Mouse (Mus musculus): ENCODE results near the gene Gm21969. TPM values are rescaled to one million over a fixed set of nuclear protein-coding genes. Genes with fewer than 3 reads are reported as not detected.

Gm21969 gene
- polyA plus RNA-seq, 1 experiment = 0.03 TPM

DNA sequence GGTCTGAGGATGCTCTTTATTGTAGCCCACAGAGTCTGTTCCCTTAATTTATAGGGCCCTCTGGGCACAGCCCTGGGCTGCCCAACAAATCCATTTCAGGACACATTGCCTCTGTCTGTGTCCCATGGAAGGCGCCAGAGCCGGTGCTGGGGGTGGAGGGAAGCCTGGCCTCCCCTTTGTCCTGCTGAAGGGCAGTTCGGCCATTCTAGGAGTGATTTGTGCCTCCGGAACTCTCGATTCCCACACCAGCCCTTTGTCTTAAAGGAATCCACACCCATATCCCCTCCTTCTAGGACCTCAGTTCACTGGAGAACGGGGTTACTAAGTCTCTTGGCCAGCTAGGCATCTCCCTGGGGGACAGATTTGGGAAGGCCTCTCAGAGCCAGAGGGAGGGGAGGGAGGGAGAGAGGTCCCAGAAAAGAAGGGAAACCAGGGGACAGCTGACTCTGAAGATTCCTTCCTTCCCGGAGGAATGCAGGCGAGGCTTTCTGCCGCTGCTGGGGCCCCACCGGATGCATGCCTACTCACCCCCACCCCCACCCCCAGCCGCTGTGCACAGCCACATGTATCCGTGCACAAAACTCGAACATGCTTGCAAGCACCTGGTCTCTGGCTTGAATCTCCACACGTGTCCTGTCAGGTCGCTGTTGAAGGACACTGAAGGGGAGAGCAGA is 22.2 kb upstream of the Gm21969 start:
- TF ChIP-seq GATA1 (IDR thresholded peaks at IDR 0.05; ENCODE audit: low read length) = no peak

DNA sequence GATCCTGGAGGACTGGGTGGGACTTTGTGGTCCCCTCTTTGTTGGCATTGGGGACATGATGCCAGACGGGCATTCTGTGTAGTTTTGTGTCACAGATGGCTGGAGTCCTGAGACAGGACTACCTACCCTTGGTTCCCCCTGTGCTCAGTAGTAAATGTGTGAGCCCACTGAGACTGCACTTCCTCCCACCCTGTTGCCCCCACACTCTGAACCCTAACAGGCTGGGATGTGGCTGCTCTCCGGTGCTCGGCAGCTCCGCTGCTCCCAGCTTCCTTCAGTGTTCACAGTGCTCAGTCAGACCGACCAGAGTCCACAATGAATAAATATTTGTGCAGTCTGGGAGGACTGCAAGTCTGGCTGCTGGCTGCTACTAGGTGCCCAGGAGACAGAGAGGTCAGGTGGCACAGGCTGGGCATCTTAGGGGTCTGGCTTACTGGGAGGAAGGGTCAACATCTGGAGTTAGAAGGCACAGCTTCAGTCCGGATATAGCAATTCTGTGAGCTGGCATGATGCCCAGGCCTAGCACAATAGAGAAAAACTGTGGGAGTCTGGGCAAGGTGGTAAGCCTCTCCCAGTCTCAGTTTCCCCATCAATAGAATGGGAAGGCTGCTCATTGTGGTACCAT is 21.4 kb upstream of the Gm21969 start:
- TF ChIP-seq GATA1 (IDR thresholded peaks at IDR 0.05; ENCODE audit: low read length) = no peak

DNA sequence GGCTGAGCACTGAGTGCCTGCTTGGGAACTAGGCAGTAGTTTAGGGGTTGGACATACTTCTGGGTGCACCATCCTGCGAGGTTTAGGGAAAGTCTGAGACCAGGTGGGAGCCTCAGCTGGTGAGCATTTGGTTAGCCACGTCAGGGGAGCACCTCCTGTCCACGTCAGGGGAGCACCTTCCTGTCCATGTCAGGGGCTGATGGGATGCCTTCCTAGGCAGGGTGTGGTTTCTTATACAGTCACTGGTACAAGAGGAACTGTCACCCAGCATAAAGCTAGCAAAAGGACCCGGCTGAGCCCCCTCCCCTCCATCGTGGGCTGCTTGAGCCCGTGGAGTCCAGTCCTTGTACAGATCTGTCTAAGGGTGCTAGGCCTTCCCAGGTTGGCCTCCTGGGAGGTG is 20.6 kb upstream of the Gm21969 start:
- no peak for TF ChIP-seq GATA1 (IDR thresholded peaks at IDR 0.05; ENCODE audit: low read length)

DNA sequence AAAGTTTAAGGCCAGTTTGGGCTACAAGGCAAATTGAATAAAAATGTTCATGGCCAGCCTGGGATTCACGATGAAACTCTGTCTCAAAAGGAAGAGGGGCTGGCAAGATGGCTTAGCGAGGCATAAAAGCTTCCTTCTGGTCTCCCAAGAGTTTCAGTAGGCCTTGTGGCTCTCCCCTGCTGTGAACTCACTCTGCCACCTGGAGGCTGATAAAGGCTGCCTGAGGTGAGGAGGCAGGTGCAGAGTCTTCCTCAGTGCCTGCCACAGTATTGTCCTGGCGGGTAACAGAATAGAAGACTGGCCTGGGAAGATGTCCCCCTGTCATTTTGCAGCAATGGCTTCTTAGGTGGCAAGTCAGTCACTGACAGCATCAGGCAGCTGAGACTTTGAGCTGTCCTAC is 20.1 kb upstream of the Gm21969 start:
- TF ChIP-seq GATA1 (IDR thresholded peaks at IDR 0.05; ENCODE audit: low read length) = no peak

DNA sequence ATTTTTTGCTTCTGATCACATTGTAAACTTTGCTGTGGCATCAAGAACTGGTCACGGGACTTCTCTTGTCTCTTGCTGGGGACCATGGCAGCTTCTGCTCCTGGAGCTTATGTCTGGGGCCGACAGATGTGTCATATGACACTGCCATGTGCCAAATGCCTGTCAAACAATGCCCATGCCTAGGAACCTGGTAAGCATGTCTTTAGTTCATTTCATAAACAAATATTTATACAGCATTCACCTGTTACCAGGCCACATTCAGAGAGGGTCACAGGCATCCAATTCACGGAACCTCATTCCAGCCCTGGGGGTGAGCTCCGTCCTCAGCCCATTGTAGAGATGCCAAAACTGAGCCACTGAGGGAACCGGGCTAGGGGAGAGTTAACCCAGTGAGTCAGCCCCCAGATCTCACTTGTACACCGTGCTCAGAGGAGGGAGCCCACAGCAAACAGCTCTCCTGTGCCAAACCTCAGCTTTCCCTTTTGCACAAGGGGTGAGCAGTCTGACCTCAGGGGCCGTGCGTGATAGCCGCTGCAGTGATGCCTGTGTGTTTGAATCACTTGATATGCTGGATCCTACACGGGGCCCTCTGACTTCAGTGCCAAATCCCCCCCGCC is 19.2 kb upstream of the Gm21969 start:
- no peak for TF ChIP-seq GATA1 (IDR thresholded peaks at IDR 0.05; ENCODE audit: low read length)

DNA sequence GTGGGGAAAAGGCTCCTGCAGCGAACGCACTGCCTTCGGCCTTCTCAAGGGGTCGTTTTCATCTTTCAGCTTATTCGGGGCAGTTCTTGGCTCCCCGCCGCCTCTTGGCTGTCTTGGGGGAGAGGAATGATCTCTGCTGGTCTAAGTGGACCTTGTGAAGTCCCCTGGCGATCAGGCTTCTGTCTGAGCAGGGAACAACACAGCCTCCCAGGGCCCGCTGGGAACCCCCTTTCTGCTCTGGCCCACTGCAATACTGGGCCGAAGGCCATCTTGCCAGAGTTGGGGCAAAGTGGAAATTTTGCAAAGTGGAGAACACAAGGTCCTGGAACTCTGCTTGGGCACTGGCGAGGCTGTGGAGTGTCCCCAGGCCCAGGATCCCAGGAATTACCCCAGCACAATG is 18.3 kb upstream of the Gm21969 start:
- no peak for TF ChIP-seq GATA1 (IDR thresholded peaks at IDR 0.05; ENCODE audit: low read length)

DNA sequence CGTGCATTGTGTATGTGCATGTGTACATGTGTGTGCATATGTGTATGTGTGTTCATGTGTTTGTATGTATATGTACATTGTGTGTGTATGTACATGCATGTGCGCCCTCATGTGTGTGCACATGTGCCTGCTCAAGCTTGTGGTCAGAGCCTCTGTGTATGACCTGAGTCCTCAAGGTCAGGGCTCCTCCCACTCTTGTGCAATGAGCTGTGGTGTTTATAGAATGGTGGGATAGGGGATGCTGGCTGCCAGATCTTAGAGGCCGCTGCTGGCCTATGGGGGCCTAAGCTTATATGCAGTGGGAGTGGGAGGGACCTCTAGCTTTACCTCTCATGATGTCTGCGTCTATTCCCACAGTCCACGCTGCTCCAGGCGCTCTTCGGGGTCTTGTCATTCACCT is 17.3 kb upstream of the Gm21969 start:
- no peak for TF ChIP-seq GATA1 (IDR thresholded peaks at IDR 0.05; ENCODE audit: low read length)

DNA sequence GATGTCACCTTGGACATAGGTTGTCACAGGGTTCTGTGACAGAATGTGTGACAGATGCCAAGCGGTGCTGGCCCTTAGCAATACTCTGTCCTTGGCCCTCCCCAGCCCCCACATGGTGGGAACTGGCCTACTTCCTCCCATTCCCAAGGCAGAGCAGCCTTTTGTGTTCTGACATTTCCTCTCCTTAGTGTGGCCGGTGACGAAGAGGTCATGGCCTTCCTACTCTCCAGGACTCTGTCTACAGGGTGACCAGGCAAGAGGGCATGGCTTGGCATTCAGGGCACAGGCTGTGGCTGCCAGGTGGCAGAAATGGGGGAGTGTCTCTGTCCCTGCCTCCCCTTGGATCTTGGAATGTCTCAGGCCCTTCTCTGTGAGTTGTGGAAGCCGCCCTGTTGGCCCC is 15.6 kb upstream of the Gm21969 start:
- no peak for TF ChIP-seq GATA1 (IDR thresholded peaks at IDR 0.05; ENCODE audit: low read length)

DNA sequence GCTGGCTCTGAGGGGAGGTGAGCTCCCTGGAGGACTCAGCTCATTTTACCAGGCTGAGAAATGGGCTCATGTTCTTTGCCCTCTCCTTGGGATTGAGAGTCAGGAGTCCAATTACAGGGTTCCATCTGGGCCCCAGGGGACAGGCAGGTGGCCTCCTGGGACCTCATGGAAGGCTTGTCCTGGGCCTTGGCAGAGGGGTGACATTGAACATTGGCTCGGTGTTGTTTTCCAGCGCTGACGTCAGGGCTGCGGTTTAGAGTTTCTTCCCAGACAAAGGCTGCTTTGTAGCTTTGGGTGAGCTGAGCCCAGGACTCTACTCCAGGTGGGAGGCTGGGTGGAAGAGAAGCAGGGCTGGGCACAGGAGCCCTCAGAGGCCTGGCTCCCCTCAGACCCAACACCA is 15.2 kb upstream of the Gm21969 start:
- TF ChIP-seq GATA1 (IDR thresholded peaks at IDR 0.05; ENCODE audit: low read length) = no peak

DNA sequence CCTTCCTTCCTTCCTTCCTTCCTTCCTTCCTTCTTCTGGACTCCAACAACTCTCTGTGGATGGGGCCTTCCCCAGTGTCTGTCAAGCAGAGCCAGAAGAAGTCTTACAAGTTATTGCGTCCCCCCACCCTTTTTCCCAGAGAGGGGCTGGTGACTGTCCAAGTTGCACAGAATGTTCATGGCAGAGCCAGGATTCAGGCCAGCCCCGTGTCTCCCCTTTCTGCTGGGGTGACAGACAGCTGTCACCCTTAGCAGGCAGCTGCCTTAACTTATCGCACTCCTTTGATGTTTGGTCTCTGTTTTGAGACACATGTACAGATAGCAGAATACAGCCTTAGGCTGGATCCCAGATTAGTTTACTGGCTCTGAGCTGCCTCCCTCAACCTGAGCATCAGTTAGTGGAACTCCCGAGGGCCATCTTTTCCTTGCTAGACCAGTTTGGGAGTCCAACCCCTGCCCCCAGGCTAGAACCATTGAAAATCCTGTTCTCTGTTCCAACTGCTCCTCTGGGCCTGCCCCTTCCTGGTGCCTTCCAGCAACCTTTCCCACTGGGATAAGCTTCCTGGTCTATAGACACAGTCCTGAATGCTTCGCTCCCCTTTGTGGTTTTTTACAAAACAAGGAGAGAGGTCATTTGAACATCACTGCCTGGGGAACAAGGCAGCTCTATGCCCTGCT is 13.5 kb upstream of the Gm21969 start:
- TF ChIP-seq GATA1 (IDR thresholded peaks at IDR 0.05; ENCODE audit: low read length) = no peak

DNA sequence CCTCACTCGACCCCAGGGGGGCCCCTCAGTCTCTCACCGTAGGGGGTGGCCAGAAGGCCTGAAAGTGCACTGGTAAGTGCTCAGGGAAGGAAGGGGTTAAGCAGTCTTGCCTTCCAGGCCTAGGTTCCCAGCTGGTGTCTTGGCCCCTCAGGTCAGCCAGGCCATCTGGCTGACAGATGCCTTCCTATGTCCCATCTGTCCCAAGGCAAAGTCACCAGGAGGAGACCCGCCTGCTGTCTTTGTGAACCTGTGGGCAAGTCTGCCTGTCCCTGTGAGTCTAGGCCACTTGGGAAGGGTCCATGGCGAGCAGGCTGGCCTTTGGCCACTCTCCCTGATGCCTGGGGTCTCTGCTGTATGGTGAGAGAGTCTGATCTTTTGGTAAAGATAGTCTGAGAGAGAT is 12.5 kb upstream of the Gm21969 start:
- no peak for TF ChIP-seq GATA1 (IDR thresholded peaks at IDR 0.05; ENCODE audit: low read length)

DNA sequence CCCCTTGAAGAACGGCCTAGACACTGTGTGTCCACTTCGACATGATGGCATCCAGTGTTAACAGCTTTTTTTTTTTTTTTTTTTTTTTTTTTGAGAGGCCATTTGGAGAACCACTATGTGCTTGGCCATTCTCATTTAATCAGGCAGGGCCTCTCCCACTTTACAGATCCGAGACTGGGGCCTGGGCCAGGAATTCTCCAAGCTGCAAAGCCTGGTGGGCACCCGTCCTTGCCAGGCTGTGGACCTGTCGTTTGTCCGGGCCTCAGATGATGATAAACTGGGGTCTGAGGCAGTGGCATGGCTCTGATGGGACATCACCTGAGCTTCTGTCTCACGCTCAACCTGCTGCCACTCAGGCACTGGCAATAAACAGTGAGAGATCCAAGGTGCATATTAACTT is 10.1 kb upstream of the Gm21969 start:
- TF ChIP-seq GATA1 (IDR thresholded peaks at IDR 0.05; ENCODE audit: low read length) = no peak

DNA sequence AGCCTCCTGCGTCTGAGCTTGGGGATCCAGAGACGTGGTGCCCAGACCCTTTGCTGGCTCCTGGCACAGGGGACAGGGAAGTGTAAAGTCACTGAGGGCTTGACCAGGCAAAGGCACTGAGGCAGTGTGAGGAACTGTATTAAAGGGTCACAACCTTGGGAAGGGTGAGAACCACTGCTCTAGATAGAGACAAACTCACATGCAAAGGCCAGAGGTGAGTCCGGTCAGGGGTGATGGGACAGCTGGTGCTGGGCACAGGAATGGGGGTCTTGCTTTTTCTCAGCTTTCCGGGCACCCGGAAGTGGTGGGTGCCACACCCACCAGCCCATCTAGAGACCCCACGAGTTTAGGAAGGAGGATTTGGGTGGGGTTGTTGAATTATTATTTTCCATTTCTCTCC is 9.6 kb upstream of the Gm21969 start:
- TF ChIP-seq GATA1 (IDR thresholded peaks at IDR 0.05; ENCODE audit: low read length) = no peak

DNA sequence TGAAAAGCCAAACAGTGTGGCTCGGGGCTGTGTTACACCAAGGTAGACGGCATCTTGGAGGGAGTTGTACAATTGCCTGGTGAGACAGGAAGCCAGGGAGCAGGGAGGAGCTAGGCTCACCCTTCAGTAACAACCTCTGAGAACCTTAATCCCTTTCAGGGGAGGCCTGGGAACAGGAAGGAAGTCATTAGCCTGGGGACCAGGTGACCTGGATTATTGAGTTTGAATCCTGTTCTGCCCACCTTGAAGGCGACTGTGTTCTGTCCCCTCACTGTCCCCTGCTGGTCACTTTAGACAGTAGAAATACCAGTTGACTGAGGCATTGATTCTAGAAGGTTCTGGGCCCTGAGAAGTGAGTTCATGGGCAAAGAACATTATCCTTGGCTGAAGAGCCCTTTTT is 8.9 kb upstream of the Gm21969 start:
- TF ChIP-seq GATA1 (IDR thresholded peaks at IDR 0.05; ENCODE audit: low read length) = no peak

DNA sequence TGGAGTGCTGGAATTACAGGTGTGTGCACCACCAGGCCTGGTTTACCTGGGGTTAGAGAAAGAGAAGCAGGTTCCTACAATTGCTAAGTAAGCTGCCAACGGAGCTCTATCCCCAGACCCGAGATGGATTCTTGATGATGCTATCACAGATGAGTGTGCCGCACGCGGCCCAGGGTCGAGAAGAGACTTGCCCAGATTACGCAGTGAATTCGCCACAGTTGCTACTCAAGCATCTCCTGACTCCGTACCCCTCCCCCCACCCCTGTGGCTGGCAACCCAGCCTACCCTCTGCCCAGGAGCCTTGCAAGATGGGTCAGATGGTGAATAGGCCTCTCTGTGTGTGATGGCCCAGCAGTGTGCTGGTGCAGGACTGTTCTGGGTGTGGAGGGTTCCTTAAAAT is 6.3 kb upstream of the Gm21969 start:
- TF ChIP-seq GATA1 (IDR thresholded peaks at IDR 0.05; ENCODE audit: low read length) = no peak
